Mouse (Mus musculus) CH12.LX (cell line): ENCODE data around the gene Myo1h. TPM values are rescaled to one million over a fixed set of nuclear protein-coding genes. Genes with fewer than 3 reads are reported as not detected.

ENCODE experiments used
- DNase-seq: peaks from one replicate; pipeline ENCODE4 v3.0.0-alpha.2; 2013; ENCODE audit errors: extremely low read depth
- H3K27ac ChIP-seq: 2 replicates; pipeline ENCODE4 v1.5.1; 2012; ENCODE audit warnings: low read depth, mild to moderate bottlenecking, control low read depth, moderate library complexity; ENCODE audit not compliant: insufficient read depth
- H3K27me3 ChIP-seq: replicated peaks from 2 replicates; pipeline ENCODE3; 2012; ENCODE audit warnings: inconsistent platforms
- H3K36me3 ChIP-seq, 2 experiments: replicated peaks in 1 of 2; 2 replicates each; pipeline versions ENCODE3 to v1.6.1; 2012; ENCODE audit warnings: inconsistent platforms in 1 of 2, low read length in 1 of 2, mild to moderate bottlenecking in 1 of 2, mixed read lengths in 1 of 2, moderate library complexity in 1 of 2; ENCODE audit not compliant: control insufficient read depth in 1 of 2, insufficient read depth in 1 of 2
- H3K4me1 ChIP-seq, 2 experiments: 2 replicates each; pipeline ENCODE4 v1.6.1; 2012; ENCODE audit warnings: inconsistent platforms in 1 of 2, moderate library complexity in 1 of 2; ENCODE audit not compliant: insufficient read depth in 2 of 2, control insufficient read depth in 1 of 2
- H3K4me2 ChIP-seq: 2 replicates; pipeline ENCODE4 v1.6.1; 2012; ENCODE audit warnings: low read depth, mild to moderate bottlenecking, control low read depth; ENCODE audit not compliant: poor library complexity, insufficient read depth, severe bottlenecking
- H3K4me3 ChIP-seq, 3 experiments: fragments of 150-350 bp in 1 of 3; sonication (generic) in 1 of 3; replicated peaks in 1 of 3; 2 replicates each; pipeline versions ENCODE3 to v1.5.1; 2011 to 2012; ENCODE audit warnings: low read depth in 2 of 3, low read length in 2 of 3, mild to moderate bottlenecking in 2 of 3, moderate library complexity in 2 of 3, control low read depth in 1 of 3, improper control_type of control experiment in 1 of 3, inconsistent platforms in 1 of 3, mixed read lengths in 1 of 3; ENCODE audit not compliant: poor library complexity in 1 of 3
- H3K79me2 ChIP-seq: replicated peaks from 2 replicates; pipeline ENCODE4 v1.6.1; 2012; ENCODE audit warnings: mild to moderate bottlenecking, moderate library complexity; ENCODE audit not compliant: control insufficient read depth, poor library complexity, insufficient read depth, severe bottlenecking; ENCODE audit errors: extremely low read depth
- H3K9ac ChIP-seq: 2 replicates; pipeline ENCODE4 v1.6.1; 2012; ENCODE audit warnings: low read depth, mild to moderate bottlenecking, control low read depth, moderate library complexity; ENCODE audit not compliant: insufficient read depth
- H3K9me3 ChIP-seq: replicated peaks from 2 replicates; pipeline ENCODE3; 2012; ENCODE audit warnings: low read length, inconsistent platforms, mixed read lengths
- CTCF ChIP-seq, 2 experiments: IDR thresholded peaks in 1 of 2; conservative IDR thresholded peaks in 1 of 2; 2 replicates each; pipeline ENCODE4 v1.5.1; 2011 to 2012; ENCODE audit warnings: low read depth in 2 of 2, low read length in 2 of 2, improper control_type of control experiment in 1 of 2, inconsistent platforms in 1 of 2, mild to moderate bottlenecking in 1 of 2, moderate library complexity in 1 of 2
- E2F4 ChIP-seq: IDR thresholded peaks from 2 replicates; pipeline ENCODE4 v1.6.1; 2011; ENCODE audit warnings: low read depth, low read length, improper control_type of control experiment; ENCODE audit not compliant: insufficient replicate concordance
- HCFC1 ChIP-seq: IDR thresholded peaks from 2 replicates; pipeline ENCODE4 v1.6.1; 2012; ENCODE audit warnings: low read depth, mild to moderate bottlenecking, inconsistent platforms, low read length, improper control_type of control experiment
- IRF4 ChIP-seq: IDR thresholded peaks from 2 replicates; pipeline ENCODE4 v1.6.1; 2014; ENCODE audit warnings: low read depth, mild to moderate bottlenecking, inconsistent platforms, low read length, improper control_type of control experiment
- JUN ChIP-seq: IDR thresholded peaks from 2 replicates; pipeline ENCODE4 v1.6.1; 2011; ENCODE audit warnings: low read depth, mild to moderate bottlenecking, low read length, improper control_type of control experiment, moderate library complexity; ENCODE audit not compliant: insufficient read depth
- JUND ChIP-seq: conservative IDR thresholded peaks from 2 replicates; pipeline ENCODE4 v1.6.1; 2011; ENCODE audit warnings: low read depth, low read length, improper control_type of control experiment
- MAFK ChIP-seq: IDR thresholded peaks from 2 replicates; pipeline ENCODE4 v1.6.1; 2011; ENCODE audit warnings: low read length, improper control_type of control experiment; ENCODE audit not compliant: insufficient replicate concordance
- MAZ ChIP-seq: IDR thresholded peaks from 2 replicates; pipeline ENCODE4 v1.6.1; 2012; ENCODE audit warnings: low read depth, mild to moderate bottlenecking, inconsistent platforms, low read length, improper control_type of control experiment, moderate library complexity
- MYC ChIP-seq: IDR thresholded peaks from 2 replicates; pipeline ENCODE4 v1.6.1; 2011; ENCODE audit warnings: low read depth, mild to moderate bottlenecking, improper control_type of control experiment, low read length
- PAX5 ChIP-seq: IDR thresholded peaks from 2 replicates; pipeline ENCODE4 v1.6.1; 2012; ENCODE audit warnings: low read length, inconsistent platforms, mixed read lengths
- POLR2A ChIP-seq: IDR thresholded peaks from 2 replicates; pipeline ENCODE4 v1.6.1; 2011; ENCODE audit warnings: low read depth, mild to moderate bottlenecking, improper control_type of control experiment, low read length
- RAD21 ChIP-seq: IDR thresholded peaks from 2 replicates; pipeline ENCODE4 v1.6.1; 2011; ENCODE audit warnings: low read depth, mild to moderate bottlenecking, low read length, improper control_type of control experiment, moderate library complexity
- SIN3A ChIP-seq: IDR thresholded peaks from 2 replicates; pipeline ENCODE4 v1.6.1; 2012; ENCODE audit warnings: low read length, improper control_type of control experiment, inconsistent platforms
- SMC3 ChIP-seq: IDR thresholded peaks from 2 replicates; pipeline ENCODE4 v1.6.1; 2011; ENCODE audit warnings: low read depth, low read length, improper control_type of control experiment
- TBP ChIP-seq: conservative IDR thresholded peaks from 2 replicates; pipeline ENCODE4 v1.6.1; 2011; ENCODE audit warnings: low read depth, low read length, improper control_type of control experiment
- USF2 ChIP-seq: conservative IDR thresholded peaks from 2 replicates; pipeline ENCODE4 v1.6.1; 2011; ENCODE audit warnings: low read depth, low read length, improper control_type of control experiment
- ZKSCAN1 ChIP-seq: IDR thresholded peaks from 2 replicates; pipeline ENCODE4 v1.6.1; 2012; ENCODE audit warnings: low read depth, inconsistent platforms, low read length, improper control_type of control experiment, borderline replicate concordance
- ZNF384 ChIP-seq: IDR thresholded peaks from 2 replicates; pipeline ENCODE4 v1.6.1; 2012; ENCODE audit warnings: low read depth, low read length, improper control_type of control experiment, inconsistent platforms
- dilution Hi-C: fragments of 300-500 bp; cut with MboI; formaldehyde crosslinking; loops from 2 replicates; pipeline ENCODE4 v1.14.3; 2020; ENCODE audit warnings: low sequenced_read_pairs; ENCODE audit not compliant: extremely low pct_unique_long_range_greater_than_20kb, extremely low pct_ligation_motif_present
- in situ Hi-C: fragments of 300-500 bp; cut with MboI; formaldehyde crosslinking; loops from 3 replicates; pipeline ENCODE4 v1.14.3; 2019; ENCODE audit warnings: low sequenced_read_pairs, low pct_ligation_motif_present, low pct_unique_long_range_greater_than_20kb, mixed read lengths
- polyA plus RNA-seq: library from polyadenylated mRNA; unstranded; fragments of >175 nt; gene quantifications from 2 replicates; pipeline ENCODE4 v1.2.1, GENCODE M21; 2012; ENCODE audit warnings: low read depth; ENCODE audit not compliant: insufficient read length
- total RNA-seq, 2 experiments: library from RNA; depleted of rRNA; stranded (reverse); fragments of 300-350 nt in 1 of 2; fragments of >200 nt in 1 of 2; gene quantifications; 2 replicates each; pipeline ENCODE4 v1.2.3; 2012 to 2014

Myo1h gene
- total and polyA plus RNA-seq, 3 experiments, result 1.1 to 4.4 (median 1.8) TPM

GRCm38 (mm10) chr5:114259495-114259894 lies 29.5 kb upstream of the Myo1h start:
- in situ Hi-C loops, result no loop called here
- no peaks in the 10 kb centered on the region for H3K27me3 ChIP-seq

DNA sequence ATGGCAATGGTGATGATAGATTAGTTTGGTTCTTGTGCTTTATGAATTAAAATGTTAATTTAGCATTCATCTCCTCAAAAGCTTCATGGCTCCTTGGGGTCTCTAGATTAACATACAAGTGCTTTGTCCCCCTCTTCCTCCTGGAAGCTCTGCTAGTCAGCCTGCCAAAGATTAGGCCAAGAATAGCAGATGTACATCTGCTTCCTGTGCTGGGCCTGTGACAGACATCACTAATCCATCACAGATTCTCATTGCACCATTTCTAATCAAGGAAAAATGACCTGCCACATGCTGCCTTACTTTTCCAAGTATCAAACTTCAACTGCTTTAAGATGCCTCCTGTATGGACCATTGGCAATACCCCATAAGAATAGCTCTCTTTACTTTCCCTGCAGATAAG lies 27.5 kb upstream of the Myo1h start:
- dilution Hi-C loops, result no loop called here
- Histone ChIP-seq H3K27ac (no peak overlapping the region), H3K9me3 (no peaks in the 10 kb centered on the region), H3K9ac (no peak overlapping the region), H3K36me3 (no peaks in the 10 kb centered on the region), H3K4me3 (no peak overlapping the region), H3K4me1 (peaks cover 0 to 8% of the 10 kb centered on the region in 2 experiments; a peak in 2 of 4 replicates), H3K79me2 (no peaks in the 10 kb centered on the region), H3K4me2 (no peak overlapping the region), H3K27me3 (peaks cover 3% of the 10 kb centered on the region)
- in situ Hi-C loops, result no loop called here
- TF ChIP-seq ZKSCAN1 (no peak), CTCF (conservative IDR thresholded peaks at IDR 0.05 in 1 of 2, IDR thresholded peaks at IDR 0.05 in 1 of 2; ENCODE audit: low read depth in 2 of 2, low read length in 2 of 2) (no peak), JUND (no peak), ZNF384 (no peak), MAZ (no peak), MYC (no peak), USF2 (no peak), POLR2A (no peak), JUN (no peak), SIN3A (no peak), PAX5 (no peak), E2F4 (no peak)
- no peak for DNase-seq

More at GRCm38 (mm10) chr5:114259495-114259894, 29.5 kb upstream of the Myo1h start:
- peaks cover 0 to 8% of the 10 kb centered on the region in 2 experiments; a peak in 2 of 4 replicates for H3K4me1 ChIP-seq
- DNase-seq, result no peak
- no peak overlapping the region for H3K4me2 ChIP-seq
- H3K36me3 ChIP-seq, result no peaks in the 10 kb centered on the region
- dilution Hi-C loops, result no loop called here
- no peak overlapping the region for H3K27ac ChIP-seq
- no peaks in the 10 kb centered on the region for H3K9me3 ChIP-seq
- H3K79me2 ChIP-seq, result no peaks in the 10 kb centered on the region
- H3K9ac ChIP-seq, result no peak overlapping the region
- TF ChIP-seq IRF4 (no peak), MAFK (no peak), TBP (no peak), SMC3 (no peak), HCFC1 (no peak), RAD21 (no peak)
- H3K4me3 ChIP-seq, result no peak overlapping the region
